Mouse (Mus musculus) hindbrain, embryonic 14.5 days (tissue): ENCODE results near the gene Hsh2d. TPM values are rescaled to one million over a fixed set of nuclear protein-coding genes. Genes with fewer than 3 reads are reported as not detected.

Source experiments
- ATAC-seq: fragments of 200-750 bp; cut with Nextera tagmentation; 2 replicates; pipeline ENCODE4 v1.8.0; 2017; ENCODE audit warnings: moderate number of reproducible peaks, mild to moderate bottlenecking, moderate TSS enrichment, moderate library complexity; ENCODE audit not compliant: low FRiP score
- DNase-seq: peaks from one replicate; pipeline ENCODE4 v3.0.0-alpha.2; 2015; ENCODE audit warnings: low spot score
- H3K27ac ChIP-seq: fragments of 300-500 bp; sonication (generic); 2 replicates; pipeline ENCODE4 v1.5.1; 2014; ENCODE audit warnings: mild to moderate bottlenecking, moderate library complexity
- H3K27me3 ChIP-seq: fragments of 300-500 bp; sonication (generic); 2 replicates; pipeline ENCODE4 v1.6.1; 2014; ENCODE audit warnings: mild to moderate bottlenecking, low read length, mixed read lengths; ENCODE audit not compliant: control insufficient read depth, insufficient read depth
- H3K36me3 ChIP-seq: fragments of 300-500 bp; sonication (generic); replicated peaks from 2 replicates; pipeline ENCODE4 v1.6.1; 2014; ENCODE audit not compliant: control insufficient read depth, insufficient read depth
- H3K4me1 ChIP-seq: fragments of 300-500 bp; sonication (generic); replicated peaks from 2 replicates; pipeline ENCODE4 v1.6.1; 2014; ENCODE audit warnings: antibody characterized with exemption, low read length, mixed read lengths; ENCODE audit not compliant: control insufficient read depth, insufficient read depth
- H3K4me2 ChIP-seq: fragments of 300-500 bp; sonication (generic); replicated peaks from 2 replicates; pipeline ENCODE4 v1.6.1; 2014; ENCODE audit warnings: mild to moderate bottlenecking, moderate library complexity
- H3K4me3 ChIP-seq: fragments of 300-500 bp; sonication (generic); replicated peaks from 2 replicates; pipeline ENCODE4 v1.5.1; 2014; ENCODE audit warnings: mild to moderate bottlenecking, low read length
- H3K9ac ChIP-seq: fragments of 300-500 bp; sonication (generic); 2 replicates; pipeline ENCODE4 v1.6.1; 2014
- H3K9me3 ChIP-seq: fragments of 300-500 bp; sonication (generic); 2 replicates; pipeline ENCODE4 v1.6.1; 2016; ENCODE audit warnings: low read length; ENCODE audit not compliant: control insufficient read depth
- WGBS: fragments of 180-500 bp; shearing (Covaris S2); extraction: QIAGEN DNeasy Blood & Tissue Kit; methylation state at CpG from one replicate; pipeline ENCODE4 v1.1.7; 2014; 5-methylcytosine and 5-hydroxymethylcytosine counted together
- polyA plus RNA-seq: library from polyadenylated mRNA; unstranded; fragments of >200 nt; fragmentation: Nextera tagmentation; extraction: Ambion mirVana; gene quantifications from 2 replicates; pipeline ENCODE4 v1.2.1, GENCODE M21; 2014

Gene Hsh2d
- polyA plus RNA-seq, 1 experiment from 2014 or later = not detected

DNA sequence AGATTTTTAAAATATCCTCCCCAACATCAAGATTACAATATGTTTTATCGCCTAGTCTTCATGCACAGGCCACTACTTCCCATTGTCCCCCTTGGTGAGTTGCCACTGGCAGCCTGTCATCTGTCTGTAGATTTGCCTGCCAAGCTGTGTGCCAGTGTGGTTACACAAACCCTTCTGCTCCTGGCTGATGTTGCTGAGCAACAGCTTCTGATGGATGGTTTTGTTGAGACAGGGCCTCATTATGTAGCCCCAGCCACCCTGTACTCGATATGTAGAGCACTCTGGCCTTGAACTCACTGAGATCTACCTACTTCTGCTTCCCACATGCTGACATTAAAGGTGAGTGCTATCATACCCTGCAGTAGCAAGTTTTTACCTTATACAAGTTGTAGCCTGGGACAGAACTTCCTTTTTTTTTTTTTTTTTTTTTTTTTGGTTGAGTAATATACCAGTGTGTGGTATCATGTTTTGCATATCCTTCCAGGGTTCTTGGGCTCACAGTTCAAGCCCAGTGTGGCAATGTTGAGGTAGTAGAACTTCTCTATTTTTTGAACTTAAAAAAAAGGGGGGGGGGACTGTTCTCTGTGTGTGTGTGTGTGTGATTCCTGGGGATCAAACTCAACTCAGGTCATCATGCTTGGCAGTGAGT, 5.8 kb upstream of the Hsh2d start:
- H3K36me3 ChIP-seq = peaks cover 31% of the 10 kb centered on the region
- WGBS = 66% methylated on average over 2 of the region's 2 CpGs
- DNase-seq = no peak
- no peaks in the 10 kb centered on the region for H3K27me3 ChIP-seq
- no peak overlapping the region for H3K4me2 ChIP-seq
- H3K27ac ChIP-seq = no peak overlapping the region
- H3K9ac ChIP-seq = no peak overlapping the region
- no peaks in the 10 kb centered on the region for H3K4me1 ChIP-seq
- no peak overlapping the region for H3K4me3 ChIP-seq
- peak; percentile 48; the same call in 1 of the 2 replicates for ATAC-seq
- H3K9me3 ChIP-seq = no peaks in the 10 kb centered on the region

GRCm38 (mm10) chr8:72187793-72188331, 1.6 kb upstream of the Hsh2d start:
- Histone ChIP-seq H3K27me3 (no peaks in the 10 kb centered on the region), H3K4me3 (no peak overlapping the region), H3K9me3 (no peaks in the 10 kb centered on the region), H3K4me1 (no peaks in the 10 kb centered on the region), H3K27ac (no peak overlapping the region), H3K9ac (no peak overlapping the region), H3K36me3 (no peaks in the 10 kb centered on the region), H3K4me2 (no peak overlapping the region)
- DNase-seq (no peak), ATAC-seq (no peak)
- 86% methylated on average over 2 of the region's 2 CpGs for WGBS

DNA sequence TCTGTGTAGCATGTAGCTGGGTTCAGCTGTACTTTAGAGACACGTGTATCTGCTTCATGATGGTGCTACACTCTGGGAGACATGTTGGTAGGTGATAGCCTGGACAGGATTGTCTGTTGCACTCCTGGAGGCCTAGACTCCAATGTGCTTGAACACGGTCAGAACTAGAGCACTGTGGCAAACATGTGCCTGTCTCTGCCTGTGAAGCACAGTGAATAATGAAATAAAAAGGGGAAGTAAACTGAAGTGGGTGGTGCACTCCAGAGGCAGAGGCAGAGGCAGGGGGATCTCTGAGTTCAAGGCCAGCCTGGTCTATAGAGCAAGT, 739 bp downstream of the Hsh2d start:
- Histone ChIP-seq H3K4me2 (no peak overlapping the region), H3K36me3 (no peaks in the 10 kb centered on the region), H3K4me1 (no peaks in the 10 kb centered on the region), H3K9me3 (no peaks in the 10 kb centered on the region), H3K27me3 (no peaks in the 10 kb centered on the region), H3K4me3 (no peak overlapping the region), H3K9ac (no peak overlapping the region), H3K27ac (no peak overlapping the region)
- WGBS = 88% methylated on average over 2 of the region's 2 CpGs
- no peak for ATAC-seq
- DNase-seq = no peak

GRCm38 (mm10) chr8:72192065-72192464, 2.6 kb downstream of the Hsh2d start:
- Histone ChIP-seq H3K27me3 (no peaks in the 10 kb centered on the region), H3K4me1 (no peaks in the 10 kb centered on the region), H3K4me3 (no peak overlapping the region), H3K27ac (no peak overlapping the region), H3K36me3 (no peaks in the 10 kb centered on the region), H3K4me2 (no peak overlapping the region), H3K9ac (no peak overlapping the region), H3K9me3 (no peaks in the 10 kb centered on the region)
- no peak for ATAC-seq
- DNase-seq = no peak

DNA sequence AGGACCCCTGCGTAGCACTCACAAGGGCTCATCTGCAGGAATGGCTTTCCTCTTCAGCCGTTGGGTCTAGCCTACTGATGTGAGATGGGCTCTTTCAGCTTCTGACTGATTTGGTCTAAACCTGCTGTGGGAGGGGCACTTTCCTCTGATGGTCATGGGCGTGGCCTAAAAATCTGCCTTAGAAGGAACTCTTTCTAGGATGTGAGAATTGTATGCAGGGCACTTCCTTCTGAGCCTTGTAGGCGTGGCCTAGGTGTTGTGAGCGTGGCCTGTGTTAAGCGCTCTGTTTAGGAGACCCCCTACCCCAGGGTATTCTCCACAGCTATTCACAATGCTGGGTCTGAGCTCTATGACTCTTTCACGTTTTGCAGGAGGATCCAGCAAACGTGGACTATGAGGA, 8.6 kb downstream of the Hsh2d start:
- H3K9me3 ChIP-seq = peaks cover 17% of the 10 kb centered on the region
- H3K4me1 ChIP-seq = no peaks in the 10 kb centered on the region
- no peaks in the 10 kb centered on the region for H3K36me3 ChIP-seq
- no peak overlapping the region for H3K4me3 ChIP-seq
- H3K4me2 ChIP-seq = no peak overlapping the region
- WGBS = 66% methylated on average over 8 of the region's 8 CpGs
- ATAC-seq (no peak), DNase-seq (no peak)
- H3K27me3 ChIP-seq = no peaks in the 10 kb centered on the region
- no peak overlapping the region for H3K27ac ChIP-seq
- H3K9ac ChIP-seq = no peak overlapping the region

- WGBS = 86% methylated on average over 1 of the region's 1 CpGs
- Histone ChIP-seq H3K27me3 (no peaks in the 10 kb centered on the region), H3K9ac (no peak overlapping the region), H3K4me2 (no peak overlapping the region), H3K4me3 (no peak overlapping the region), H3K36me3 (no peaks in the 10 kb centered on the region), H3K27ac (no peak overlapping the region), H3K9me3 (peaks cover 8% of the 10 kb centered on the region; the same call in 1 of the 2 replicates), H3K4me1 (no peaks in the 10 kb centered on the region)
- ATAC-seq = no peak
- no peak for DNase-seq
Measured at GRCm38 (mm10) chr8:72208582-72208981, 19.1 kb downstream of the Hsh2d start.

DNA sequence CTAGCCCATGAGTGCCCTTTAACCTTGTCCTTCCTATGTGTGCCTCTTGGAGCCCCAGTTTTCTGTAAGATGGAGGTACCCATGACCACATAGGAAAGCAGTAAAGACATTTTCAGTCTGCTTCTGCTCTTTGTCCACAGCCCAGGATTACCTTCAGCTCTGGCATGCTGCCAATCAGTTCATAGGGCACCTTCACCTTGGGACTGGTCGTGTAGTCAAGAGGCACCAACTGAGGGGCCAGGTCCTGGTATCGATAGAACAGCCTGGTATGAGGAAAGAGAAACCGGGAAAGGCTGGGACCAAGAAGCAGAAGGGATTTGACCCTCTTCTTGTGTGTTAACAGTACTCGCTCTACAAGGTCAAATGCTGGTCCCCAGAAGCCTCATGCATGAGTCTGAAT, 20.8 kb downstream of the Hsh2d start:
- Histone ChIP-seq H3K4me2 (no peak overlapping the region), H3K9ac (no peak overlapping the region), H3K4me1 (no peaks in the 10 kb centered on the region), H3K36me3 (no peaks in the 10 kb centered on the region), H3K27ac (no peak overlapping the region), H3K4me3 (no peak overlapping the region), H3K9me3 (no peaks in the 10 kb centered on the region), H3K27me3 (no peaks in the 10 kb centered on the region)
- DNase-seq (no peak), ATAC-seq (no peak)
- 80% methylated on average over 4 of the region's 4 CpGs for WGBS

DNA sequence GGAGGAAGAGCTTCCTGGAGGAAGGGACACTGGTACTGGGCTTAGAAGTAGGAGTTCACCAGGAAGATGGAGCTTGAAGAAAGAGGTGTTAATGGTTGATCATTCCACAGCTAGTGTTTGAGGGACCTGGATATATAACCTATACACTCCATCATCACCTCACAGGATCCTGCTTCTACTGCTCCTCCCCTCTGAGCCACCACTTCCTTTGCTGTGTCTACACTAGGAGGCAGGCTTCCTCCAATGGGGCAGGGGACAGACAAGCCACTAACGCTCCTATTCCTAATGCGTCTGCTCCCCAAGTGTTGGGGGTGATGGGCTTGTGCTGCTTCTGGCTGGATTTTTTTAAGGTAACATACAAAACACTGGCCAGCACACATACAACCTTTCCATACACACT, 21.3 kb downstream of the Hsh2d start:
- Histone ChIP-seq H3K4me3 (no peak overlapping the region), H3K27me3 (no peaks in the 10 kb centered on the region), H3K36me3 (no peaks in the 10 kb centered on the region), H3K9ac (no peak overlapping the region), H3K27ac (no peak overlapping the region), H3K4me2 (no peak overlapping the region), H3K9me3 (no peaks in the 10 kb centered on the region), H3K4me1 (no peaks in the 10 kb centered on the region)
- ATAC-seq (no peak), DNase-seq (no peak)
- WGBS = 78% methylated on average over 2 of the region's 2 CpGs

DNA sequence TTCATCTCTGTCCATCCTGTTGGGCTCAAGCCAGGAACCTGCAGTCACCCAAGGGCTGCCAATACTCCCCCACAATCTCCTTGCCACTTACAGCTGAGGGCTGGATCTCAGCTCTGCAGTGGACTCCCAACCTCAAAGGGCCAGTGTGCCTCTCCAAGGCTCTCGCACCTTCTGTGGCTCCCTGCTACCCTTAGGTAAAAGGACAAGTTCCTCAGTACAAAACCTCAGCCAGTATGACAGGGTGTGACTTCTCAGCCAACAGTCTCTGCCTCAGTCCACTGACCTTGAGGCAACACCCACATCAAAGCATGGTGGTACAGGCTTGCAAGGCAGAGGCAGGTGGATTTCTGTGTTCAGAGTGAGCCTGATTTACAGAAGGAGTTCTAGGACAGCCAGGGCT, 22.4 kb downstream of the Hsh2d start:
- Histone ChIP-seq H3K36me3 (no peaks in the 10 kb centered on the region), H3K4me3 (no peak overlapping the region), H3K9me3 (no peaks in the 10 kb centered on the region), H3K9ac (no peak overlapping the region), H3K4me1 (no peaks in the 10 kb centered on the region), H3K27ac (no peak overlapping the region), H3K27me3 (0 out of 2 replicates have a peak, but pooled peaks cover 3% of the 10 kb centered on the region), H3K4me2 (no peak overlapping the region)
- 92% methylated on average over 1 of the region's 1 CpGs for WGBS
- no peak for DNase-seq
- no peak for ATAC-seq

DNA sequence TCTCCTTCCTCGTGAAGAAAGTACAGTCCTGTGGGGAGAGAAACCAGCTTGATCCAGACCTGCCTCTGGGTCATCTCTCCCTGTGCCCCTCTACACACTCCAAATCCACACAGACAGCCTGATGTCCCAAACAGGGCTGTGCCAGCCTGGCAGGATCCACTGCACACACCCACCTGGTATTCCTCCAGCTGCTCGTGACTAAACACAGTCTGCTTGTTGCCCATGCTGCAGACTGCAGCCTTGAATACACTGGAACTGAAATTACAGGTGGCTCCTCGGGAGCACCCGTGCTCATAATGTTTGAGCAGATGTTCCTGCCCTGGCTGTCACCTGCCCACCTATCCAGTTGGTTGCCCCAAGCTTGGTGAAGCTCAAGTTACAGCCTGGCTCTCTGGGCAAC, 23.3 kb downstream of the Hsh2d start, which contains the start of gene Cib3:
Cib3 (minus strand) TSS at position 87 of the 400 bp plus-strand sequence.
- no peaks in the 10 kb centered on the region for H3K4me1 ChIP-seq
- no peaks in the 10 kb centered on the region for H3K9me3 ChIP-seq
- WGBS = 67% methylated on average over 4 of the region's 4 CpGs
- no peak within 1 kb of the TSS for H3K4me2 ChIP-seq
- no peak within 1 kb of the TSS for H3K27ac ChIP-seq
- no peak within 1 kb of the TSS for H3K9ac ChIP-seq
- ATAC-seq (no peak), DNase-seq (no peak)
- no peaks in the 10 kb centered on the region for H3K36me3 ChIP-seq
- H3K4me3 ChIP-seq = no peak within 1 kb of the TSS
- 0 out of 2 replicates have a peak, but pooled peaks cover 6% of the 10 kb centered on the region for H3K27me3 ChIP-seq
